Mouse (Mus musculus) spleen, postnatal 36 days (tissue): Measurements from ENCODE around the gene Slmap.
"Not testable (repeated sequence)": the region's sequence is repeated elsewhere in the genome, so short reads cannot be mapped to it uniquely, and the experiment has no call there.

Source experiments
- DNase-seq, 2 experiments: peaks; one replicate each; pipeline ENCODE4 v3.0.0; 2022; ENCODE audit warnings: low spot score in 2 of 2, mixed read lengths in 1 of 2

The Slmap gene

GRCm38 (mm10) chr14:26534757-26535479 lies at the start of gene Slmap:
TSS of gene Slmap (minus strand) at chr14:26534931.
- DNase-seq: peak; percentile 98 to 99

GRCm38 (mm10) chr14:26583645-26584044 lies 48.9 kb upstream of the Slmap start:
- DNase-seq: no peak

GRCm38 (mm10) chr14:26579346-26580343 lies 44.9 kb upstream of the Slmap start:
- DNase-seq: peak; percentile 94

GRCm38 (mm10) chr14:26578791-26579191 lies 44.1 kb upstream of the Slmap start:
- peak in 1 of 2 experiments; percentile 13 for DNase-seq

- no peak for DNase-seq
These were observed 41.6 kb upstream of the Slmap start for GRCm38 (mm10) chr14:26576255-26576780.

GRCm38 (mm10) chr14:26573556-26573955 lies 38.8 kb upstream of the Slmap start, which contains the start of gene Dennd6a:
TSS of gene Dennd6a (plus strand) at chr14:26573856.
- not testable (repeated sequence) for DNase-seq

GRCm38 (mm10) chr14:26571951-26572675 lies 37.4 kb upstream of the Slmap start:
- peak; percentile 53 to 55 for DNase-seq

- no peak for DNase-seq
These were observed 35.1 kb upstream of the Slmap start for GRCm38 (mm10) chr14:26569880-26570279.

GRCm38 (mm10) chr14:26562247-26562646 lies 27.5 kb upstream of the Slmap start:
- DNase-seq: no peak

GRCm38 (mm10) chr14:26558536-26558935 lies 23.8 kb upstream of the Slmap start:
- DNase-seq: no peak

GRCm38 (mm10) chr14:26557581-26557980 lies 22.9 kb upstream of the Slmap start:
- no peak for DNase-seq

GRCm38 (mm10) chr14:26552853-26553252 lies 18.1 kb upstream of the Slmap start:
- DNase-seq: no peak

- no peak for DNase-seq
These were observed 17.7 kb upstream of the Slmap start for GRCm38 (mm10) chr14:26552441-26552840.

GRCm38 (mm10) chr14:26550712-26551111 lies 16.0 kb upstream of the Slmap start:
- no peak for DNase-seq

GRCm38 (mm10) chr14:26547516-26548488 lies 13.1 kb upstream of the Slmap start:
- no peak for DNase-seq

GRCm38 (mm10) chr14:26542136-26542535 lies 7.4 kb upstream of the Slmap start:
- no peak for DNase-seq

- DNase-seq: no peak
These were observed 5.8 kb upstream of the Slmap start for GRCm38 (mm10) chr14:26540577-26540976.

- DNase-seq: no peak
These were observed 4.5 kb upstream of the Slmap start for GRCm38 (mm10) chr14:26539241-26539640.

GRCm38 (mm10) chr14:26533821-26534756 lies 642 bp downstream of the Slmap start:
- DNase-seq: peak; percentile 52 to 53
